Comparison of ENCODE assay signal across 9 mouse cellular contexts in the genomic region with DNA sequence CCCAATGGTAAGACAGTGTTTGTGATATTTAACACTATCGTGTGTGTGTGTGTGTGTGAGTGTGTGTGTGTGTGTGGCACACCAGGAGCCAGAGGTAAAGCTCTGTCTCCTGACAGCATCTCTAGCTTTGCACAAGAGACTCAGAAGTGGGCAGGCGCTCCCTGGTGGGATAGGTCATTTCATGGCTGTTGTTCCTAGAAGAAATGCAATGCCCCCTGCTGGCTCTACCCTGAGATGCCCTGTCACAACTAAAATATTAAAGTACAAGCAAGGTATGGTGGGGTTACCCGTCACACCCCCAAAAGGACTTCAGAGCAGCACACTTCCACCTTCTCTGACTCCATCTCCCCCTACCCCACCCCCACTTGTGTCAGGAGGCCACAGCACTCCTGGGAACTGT.
DNase-seq lines count a peak whose midpoint lies in the region; ATAC-seq and TF ChIP-seq lines count a peak whose summit lies in the region.
"Had no signal": no experiment of that assay in that cellular context is flagged by ENCODE, and none has a peak within 500 bp of the region (broad histone marks: within the 10 kb centered on the region; RNA-seq: fewer than 3 reads in every experiment).

No protein-coding gene starts in this region.

- TF ChIP-seq POLR2A in liver, adult 2 months (IDR thresholded peaks at IDR 0.05; ENCODE audit: extremely low read depth, insufficient read depth, low read length) = no peak

- no peak overlapping the region for H3K4me2 ChIP-seq in liver, embryonic 11.5 days
- H3K4me2 ChIP-seq in midbrain, postnatal 0 days (ENCODE audit: low read depth, low read length, poor library complexity, severe bottlenecking) = no peak overlapping the region
- H3K4me2 ChIP-seq: heart, embryonic 15.5 days; neural tube, embryonic 13.5 days had no signal

- no peak overlapping the region for H3K27ac ChIP-seq in liver, adult 2 months (replicated peaks; ENCODE audit: insufficient read depth, low read depth, low read length)
- no peak overlapping the region for H3K27ac ChIP-seq in liver, embryonic 11.5 days (ENCODE audit: low read depth, low read length)
- no peak overlapping the region for H3K27ac ChIP-seq in midbrain, postnatal 0 days (ENCODE audit: low read depth, low read length)
- H3K27ac ChIP-seq: heart, embryonic 15.5 days; neural tube, embryonic 13.5 days had no signal

- H3K9ac ChIP-seq in liver, adult 2 months (ENCODE audit: low read depth, low read length) = no peak overlapping the region
- no peak overlapping the region for H3K9ac ChIP-seq in liver, embryonic 11.5 days (ENCODE audit: low read depth, low read length)
- no peak overlapping the region for H3K9ac ChIP-seq in midbrain, postnatal 0 days (replicated peaks; ENCODE audit: low read length, poor library complexity, severe bottlenecking)
- H3K9ac ChIP-seq: heart, embryonic 15.5 days; neural tube, embryonic 13.5 days had no signal

- DNase-seq in liver, adult 2 months (ENCODE audit: extremely low read depth, low read depth, low spot score) = peak; percentile 5
- no peak for DNase-seq in liver, embryonic 11.5 days (ENCODE audit: low spot score)
- peak; percentile 65 for DNase-seq in thymus, postnatal 4 days
- DNase-seq in midbrain, postnatal 0 days (ENCODE audit: low spot score) = no peak
- no peak for DNase-seq in layer of hippocampus, postnatal 10 days (ENCODE audit: low spot score in 2 of 2)

- no peak for ATAC-seq in liver, embryonic 11.5 days (replicated peaks; ENCODE audit: low FRiP score)
- peak; percentile 32 for ATAC-seq in activated CD4-positive, CD25-positive, alpha-beta regulatory T cell, adult 4 months
- ATAC-seq in monocyte, adult 5-6 weeks (replicated peaks; ENCODE audit: insufficient number of reproducible peaks, low FRiP score, low TSS enrichment, poor library complexity, severe bottlenecking) = 0 out of 2 replicates have a peak, but pooled peaks have one; percentile 34
- ATAC-seq in midbrain, postnatal 0 days (ENCODE audit: low FRiP score) = no peak

- H3K9me3 ChIP-seq in liver, embryonic 11.5 days (ENCODE audit: control insufficient read depth, low read length) = 0 out of 2 replicates have a peak, but pooled peaks cover 4% of the 10 kb centered on the region
- no peaks in the 10 kb centered on the region for H3K9me3 ChIP-seq in midbrain, postnatal 0 days (ENCODE audit: low read length)
- H3K9me3 ChIP-seq: heart, embryonic 15.5 days; neural tube, embryonic 13.5 days had no signal

- no peaks in the 10 kb centered on the region for H3K79me2 ChIP-seq in liver, adult 2 months (ENCODE audit: control insufficient read depth, insufficient read depth, low read length)

- H3K36me3 ChIP-seq in liver, adult 2 months (ENCODE audit: control insufficient read depth, insufficient read depth, low read length) = no peaks in the 10 kb centered on the region
- H3K36me3 ChIP-seq in liver, embryonic 11.5 days (ENCODE audit: control insufficient read depth, insufficient read depth, low read length) = no peaks in the 10 kb centered on the region
- no peaks in the 10 kb centered on the region for H3K36me3 ChIP-seq in midbrain, postnatal 0 days (ENCODE audit: insufficient read depth, low read length)
- H3K36me3 ChIP-seq: heart, embryonic 15.5 days; neural tube, embryonic 13.5 days had no signal

- H3K4me1 ChIP-seq in liver, adult 2 months (ENCODE audit: control insufficient read depth, insufficient read depth, low read length) = no peaks in the 10 kb centered on the region
- no peaks in the 10 kb centered on the region for H3K4me1 ChIP-seq in liver, embryonic 11.5 days (replicated peaks; ENCODE audit: control insufficient read depth, insufficient read depth, low read length)
- no peaks in the 10 kb centered on the region for H3K4me1 ChIP-seq in midbrain, postnatal 0 days (ENCODE audit: insufficient read depth, low read length)
- H3K4me1 ChIP-seq: heart, embryonic 15.5 days; neural tube, embryonic 13.5 days had no signal

- H3K4me3 ChIP-seq in liver, adult 2 months (ENCODE audit: insufficient read depth, low read depth, low read length) = no peak overlapping the region
- H3K4me3 ChIP-seq in liver, embryonic 11.5 days (ENCODE audit: low read depth, low read length) = no peak overlapping the region
- no peak overlapping the region for H3K4me3 ChIP-seq in midbrain, postnatal 0 days (ENCODE audit: low read depth, low read length)
- H3K4me3 ChIP-seq: heart, embryonic 15.5 days; neural tube, embryonic 13.5 days had no signal

- 89% methylated on average over 3 of the region's 3 CpGs for WGBS in liver, adult 2 months
- 83% methylated on average over 3 of the region's 3 CpGs for WGBS in liver, embryonic 11.5 days
- WGBS in midbrain, postnatal 0 days = 93% methylated on average over 3 of the region's 3 CpGs

- 0 out of 2 replicates have a peak, but pooled peaks have one; percentile 23 for TF ChIP-seq CTCF in liver, adult 2 months (IDR thresholded peaks at IDR 0.05; ENCODE audit: low read depth, low read length)
- TF ChIP-seq CTCF in midbrain, postnatal 0 days (IDR thresholded peaks at IDR 0.05) = no peak

- H3K27me3 ChIP-seq in liver, adult 2 months (ENCODE audit: control insufficient read depth, insufficient read depth, low read length) = no peaks in the 10 kb centered on the region
- no peaks in the 10 kb centered on the region for H3K27me3 ChIP-seq in liver, embryonic 11.5 days (replicated peaks; ENCODE audit: control insufficient read depth, insufficient read depth, low read length)
- no peaks in the 10 kb centered on the region for H3K27me3 ChIP-seq in midbrain, postnatal 0 days (ENCODE audit: insufficient read depth, low read length)
- H3K27me3 ChIP-seq: heart, embryonic 15.5 days; neural tube, embryonic 13.5 days had no signal

Comparison
In these comparisons a context has a peak if more than half of its experiments do, and no peak if none do; other contexts are left out.
1. DNase-seq: peak in liver, adult 2 months (single experiment) and thymus, postnatal 4 days (single experiment); none in liver, embryonic 11.5 days (single experiment), midbrain, postnatal 0 days (single experiment) and layer of hippocampus, postnatal 10 days (0 of 2).
2. ATAC-seq: peak in activated CD4-positive, CD25-positive, alpha-beta regulatory T cell, adult 4 months (single experiment) and monocyte, adult 5-6 weeks (single experiment); none in liver, embryonic 11.5 days (single experiment) and midbrain, postnatal 0 days (single experiment).